Mouse (Mus musculus): ENCODE data around the gene Usp29.

The Usp29 gene

GRCm38 (mm10) chr7:6816706-6817376, 86.5 kb downstream of the Usp29 start:
- no peak for DNase-seq (ENCODE audit: low read depth, low spot score)

GRCm38 (mm10) chr7:6820296-6820695, 89.9 kb downstream of the Usp29 start:
- no peak for DNase-seq (ENCODE audit: low read depth, low spot score)

- DNase-seq (ENCODE audit: low read depth, low spot score): peak; percentile 8
These were observed 92.3 kb downstream of the Usp29 start for GRCm38 (mm10) chr7:6822633-6823032.

GRCm38 (mm10) chr7:6823673-6824072, 93.3 kb downstream of the Usp29 start:
- no peak for DNase-seq (ENCODE audit: low read depth, low spot score)

- peak; percentile 69 for DNase-seq (ENCODE audit: low read depth, low spot score)
These were observed 95.7 kb downstream of the Usp29 start for GRCm38 (mm10) chr7:6825966-6826647.

- DNase-seq (ENCODE audit: low read depth, low spot score): no peak
These were observed 98.8 kb downstream of the Usp29 start for GRCm38 (mm10) chr7:6829148-6829547.

GRCm38 (mm10) chr7:6834950-6835349, 104.6 kb downstream of the Usp29 start:
- DNase-seq (ENCODE audit: low read depth, low spot score): no peak

- DNase-seq (ENCODE audit: low read depth, low spot score): no peak
These were observed 105.0 kb downstream of the Usp29 start for GRCm38 (mm10) chr7:6835351-6835750.

- no peak for DNase-seq (ENCODE audit: low read depth, low spot score)
These were observed 107.0 kb downstream of the Usp29 start for GRCm38 (mm10) chr7:6837297-6837925.

GRCm38 (mm10) chr7:6837926-6838554, 107.7 kb downstream of the Usp29 start:
- no peak for DNase-seq (ENCODE audit: low read depth, low spot score)

- no peak for DNase-seq (ENCODE audit: low read depth, low spot score)
These were observed 110.5 kb downstream of the Usp29 start for GRCm38 (mm10) chr7:6840860-6841259.

GRCm38 (mm10) chr7:6849495-6849894, 119.1 kb downstream of the Usp29 start:
- no peak for DNase-seq (ENCODE audit: low read depth, low spot score)

GRCm38 (mm10) chr7:6850321-6850720, 119.9 kb downstream of the Usp29 start:
- DNase-seq (ENCODE audit: low read depth, low spot score): no peak

GRCm38 (mm10) chr7:6851256-6851655, 120.9 kb downstream of the Usp29 start:
- no peak for DNase-seq (ENCODE audit: low read depth, low spot score)

GRCm38 (mm10) chr7:6851717-6852503, 121.5 kb downstream of the Usp29 start:
- DNase-seq (ENCODE audit: low read depth, low spot score): no peak

- DNase-seq (ENCODE audit: low read depth, low spot score): no peak
These were observed 125.4 kb downstream of the Usp29 start for GRCm38 (mm10) chr7:6855613-6856405.

- no peak for DNase-seq (ENCODE audit: low read depth, low spot score)
These were observed 128.4 kb downstream of the Usp29 start for GRCm38 (mm10) chr7:6858694-6859270.

- no peak for DNase-seq (ENCODE audit: low read depth, low spot score)
These were observed 130.3 kb downstream of the Usp29 start for GRCm38 (mm10) chr7:6860689-6861088.

- DNase-seq (ENCODE audit: low read depth, low spot score): no peak
These were observed 136.0 kb downstream of the Usp29 start for GRCm38 (mm10) chr7:6866351-6866750.

GRCm38 (mm10) chr7:6868831-6869230, 138.5 kb downstream of the Usp29 start:
- no peak for DNase-seq (ENCODE audit: low read depth, low spot score)
